Mouse (Mus musculus) embryo, embryonic 10.5 days (tissue): Measurements from ENCODE around the gene Evx1.
"Not testable (repeated sequence)": the region's sequence is repeated elsewhere in the genome, so short reads cannot be mapped to it uniquely, and the experiment has no call there.

Source experiments
- DNase-seq: peaks from one replicate; pipeline ENCODE4 v3.0.0-alpha.2; 2015; ENCODE audit warnings: low spot score

Evx1 gene

GRCm38 (mm10) chr6:52320966-52321825 lies 7.9 kb downstream of the Evx1 start:
- DNase-seq, result peak; percentile 64

GRCm38 (mm10) chr6:52321826-52322315 lies 8.6 kb downstream of the Evx1 start:
- DNase-seq, result peak; percentile 51

GRCm38 (mm10) chr6:52322721-52323215 lies 9.5 kb downstream of the Evx1 start:
- peak; percentile 57 for DNase-seq

GRCm38 (mm10) chr6:52323292-52323691 lies 10.0 kb downstream of the Evx1 start:
- no peak for DNase-seq

- DNase-seq, result no peak
Observed at GRCm38 (mm10) chr6:52324061-52324460, 10.8 kb downstream of the Evx1 start.

- DNase-seq, result not testable (repeated sequence)
Observed at GRCm38 (mm10) chr6:52346816-52347215, 33.5 kb downstream of the Evx1 start.

- no peak for DNase-seq
Observed at GRCm38 (mm10) chr6:52366021-52366420, 52.7 kb downstream of the Evx1 start.

GRCm38 (mm10) chr6:52366533-52366932 lies 53.2 kb downstream of the Evx1 start:
- no peak for DNase-seq

- DNase-seq, result no peak
Observed at GRCm38 (mm10) chr6:52367067-52367466, 53.8 kb downstream of the Evx1 start.
